Mouse (Mus musculus): ENCODE measurements at regions not wholly inside any gene's neighbourhood (a gene's known extent, or its start where the extent isn't known, plus 50 kb on each side); places are given as distances from the start of the nearest gene placed in this dataset.

DNA sequence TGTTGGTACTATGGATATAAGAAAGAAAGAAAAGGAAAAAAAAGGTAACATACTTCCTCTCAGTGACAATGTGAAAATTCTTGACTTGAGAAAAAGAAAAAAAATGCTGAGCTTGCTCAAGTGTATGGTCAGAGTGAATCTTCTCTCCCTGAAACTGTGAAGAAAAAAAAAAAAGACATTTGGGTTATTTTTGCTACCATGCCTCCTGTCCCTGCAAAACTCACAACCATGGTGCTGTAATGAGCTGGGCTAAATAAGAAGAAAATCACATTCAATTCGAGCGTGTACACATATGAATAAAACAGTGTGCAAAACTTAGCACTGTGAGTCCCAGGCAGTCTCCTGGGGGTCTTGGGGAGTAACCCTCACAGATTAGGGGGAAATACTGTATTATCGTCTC is 483.3 kb upstream of the Tenm4 start:
- no peak for DNase-seq
- intact Hi-C loops (cut with DNase I): no loop called here

DNA sequence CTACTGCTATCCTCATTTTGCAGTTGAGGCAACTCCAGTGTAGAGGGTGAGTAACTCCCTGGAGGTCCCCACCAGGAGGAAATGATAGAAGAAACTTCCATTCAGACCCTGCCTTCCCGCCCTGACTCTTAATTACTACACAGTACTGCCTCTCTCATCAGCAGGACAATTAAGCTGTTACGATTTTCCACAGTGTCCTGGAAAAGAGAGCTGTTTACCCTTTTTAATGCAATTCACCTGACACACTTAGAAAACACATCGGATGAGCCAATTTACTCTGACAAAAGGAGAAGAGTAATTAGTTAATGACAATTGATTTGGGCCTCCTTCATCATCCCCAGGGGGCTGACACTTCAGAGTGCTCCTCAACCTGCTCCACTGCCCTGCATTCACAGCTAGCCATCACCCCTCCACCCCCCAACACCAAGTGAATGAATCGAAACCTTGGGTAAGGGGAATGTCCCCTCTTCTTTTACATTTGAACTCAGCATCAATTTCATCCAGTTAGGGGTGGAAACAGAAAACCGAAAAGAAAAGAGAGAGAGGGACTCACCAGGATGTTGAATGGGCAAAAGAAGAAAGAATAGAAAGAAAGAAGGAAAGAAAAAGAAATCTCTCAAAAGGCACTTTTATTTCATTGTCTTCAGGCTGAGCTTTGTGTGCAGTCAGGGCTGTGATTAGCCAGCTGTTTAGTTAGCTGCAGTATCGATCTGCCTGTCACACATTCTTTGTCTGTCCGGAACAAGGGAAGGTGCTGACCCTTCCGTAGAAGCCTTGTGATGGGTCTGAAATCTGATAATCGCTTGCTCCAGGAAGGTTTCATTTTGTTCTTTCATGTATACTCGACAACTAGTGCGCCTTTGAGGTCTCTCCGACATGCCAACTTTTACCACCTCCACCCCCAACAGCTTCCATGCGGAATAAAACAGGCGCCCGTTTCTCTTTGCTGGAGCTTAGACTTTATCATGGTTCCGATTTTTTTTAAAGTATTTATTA is 482.6 kb upstream of the Tenm4 start:
- intact Hi-C loops (cut with DNase I): no loop called here
- no peak for DNase-seq

DNA sequence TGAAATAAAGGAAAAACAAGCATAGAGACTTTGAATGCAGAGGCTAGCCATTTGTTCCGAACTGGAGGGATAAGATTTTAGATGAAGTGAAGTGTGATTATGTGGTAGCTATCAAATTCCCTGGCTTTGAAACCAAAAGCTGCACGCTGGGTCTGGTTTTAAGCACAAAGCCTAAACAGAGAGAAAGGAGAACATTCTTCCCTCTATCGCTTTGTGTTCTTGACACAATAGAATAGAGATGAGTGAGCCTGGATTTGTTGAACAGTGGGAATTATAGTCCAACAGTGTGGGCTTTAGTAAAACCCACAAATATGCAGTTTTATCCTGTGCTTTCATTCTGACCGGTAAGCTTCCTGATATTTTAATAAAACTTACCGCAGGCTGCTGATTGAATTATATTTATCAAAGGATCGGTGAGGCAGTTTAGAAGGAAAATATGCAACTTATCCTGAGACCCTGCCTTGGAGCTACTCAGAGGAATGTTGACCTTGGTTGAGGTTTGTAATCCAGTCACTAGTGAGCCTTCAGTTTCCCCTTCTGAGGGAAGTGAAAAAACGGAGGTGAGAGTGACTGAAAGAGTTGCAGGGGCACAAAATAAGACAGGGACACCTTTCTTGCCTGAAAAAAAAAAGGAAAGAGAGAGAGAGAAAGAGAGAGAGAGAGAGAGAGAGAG is 481.7 kb upstream of the Tenm4 start:
- no peak for DNase-seq
- intact Hi-C loops (cut with DNase I): no loop called here

DNA sequence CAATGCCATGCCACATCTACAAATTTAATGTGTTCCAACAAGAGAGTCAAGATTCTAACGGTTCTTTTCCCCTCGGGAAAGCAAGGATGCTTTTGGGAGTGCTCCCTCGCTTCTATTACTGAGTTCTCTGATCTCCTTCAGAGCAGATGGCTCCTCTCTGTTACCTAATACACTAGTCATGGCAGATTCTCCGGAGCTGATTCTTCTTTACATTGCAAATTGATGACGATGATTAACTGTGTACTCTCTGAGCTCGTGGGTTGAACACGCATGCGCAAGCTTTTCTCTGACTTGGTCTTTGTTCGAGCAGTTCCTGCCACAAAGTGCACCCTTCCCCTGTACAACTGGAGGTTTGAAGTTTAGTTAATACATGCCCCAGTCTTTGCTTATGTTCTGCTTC is 471.5 kb upstream of the Tenm4 start:
- intact Hi-C loops (cut with DNase I): no loop called here
- no peak for DNase-seq

DNA sequence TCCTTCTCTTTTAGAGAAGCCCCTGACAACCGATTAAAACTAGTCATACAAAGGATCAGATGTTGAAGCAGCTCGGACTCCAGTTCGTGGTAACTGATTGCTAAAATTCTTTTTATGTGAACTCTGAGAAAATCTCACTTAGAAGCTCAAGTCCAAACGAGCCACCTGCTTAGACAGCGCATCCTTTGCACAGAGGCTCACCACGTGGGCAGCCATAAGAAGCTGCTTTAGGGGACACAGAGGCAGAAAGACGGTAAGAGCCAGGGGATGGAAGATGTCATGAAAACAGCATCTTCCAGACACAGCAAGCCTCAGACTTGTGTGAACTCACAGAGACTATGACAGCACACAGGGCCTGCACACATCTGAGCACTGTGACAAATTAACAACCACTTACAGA is 461.0 kb upstream of the Tenm4 start:
- no peak for DNase-seq
- intact Hi-C loops (cut with DNase I): no loop called here

DNA sequence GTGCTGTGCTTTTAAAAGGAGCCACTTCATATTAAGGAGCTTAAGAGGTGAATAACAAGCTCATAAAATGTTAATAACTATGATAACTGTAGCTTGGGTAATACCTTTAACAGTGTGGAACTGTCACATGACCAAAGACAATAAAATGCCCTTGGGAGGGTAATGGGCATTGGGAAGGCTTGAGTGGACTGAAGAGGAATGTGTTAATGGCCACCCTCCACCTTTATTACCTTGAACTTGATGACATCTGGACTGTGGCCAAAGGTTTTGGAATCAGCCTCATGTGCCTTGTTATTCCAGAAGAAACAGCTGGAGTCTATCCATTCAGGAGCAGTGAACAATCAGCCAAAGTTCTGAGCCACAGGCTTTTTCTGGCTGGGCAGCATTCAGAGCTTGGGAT is 451.0 kb upstream of the Tenm4 start:
- no peak for DNase-seq
- intact Hi-C loops (cut with DNase I): no loop called here

DNA sequence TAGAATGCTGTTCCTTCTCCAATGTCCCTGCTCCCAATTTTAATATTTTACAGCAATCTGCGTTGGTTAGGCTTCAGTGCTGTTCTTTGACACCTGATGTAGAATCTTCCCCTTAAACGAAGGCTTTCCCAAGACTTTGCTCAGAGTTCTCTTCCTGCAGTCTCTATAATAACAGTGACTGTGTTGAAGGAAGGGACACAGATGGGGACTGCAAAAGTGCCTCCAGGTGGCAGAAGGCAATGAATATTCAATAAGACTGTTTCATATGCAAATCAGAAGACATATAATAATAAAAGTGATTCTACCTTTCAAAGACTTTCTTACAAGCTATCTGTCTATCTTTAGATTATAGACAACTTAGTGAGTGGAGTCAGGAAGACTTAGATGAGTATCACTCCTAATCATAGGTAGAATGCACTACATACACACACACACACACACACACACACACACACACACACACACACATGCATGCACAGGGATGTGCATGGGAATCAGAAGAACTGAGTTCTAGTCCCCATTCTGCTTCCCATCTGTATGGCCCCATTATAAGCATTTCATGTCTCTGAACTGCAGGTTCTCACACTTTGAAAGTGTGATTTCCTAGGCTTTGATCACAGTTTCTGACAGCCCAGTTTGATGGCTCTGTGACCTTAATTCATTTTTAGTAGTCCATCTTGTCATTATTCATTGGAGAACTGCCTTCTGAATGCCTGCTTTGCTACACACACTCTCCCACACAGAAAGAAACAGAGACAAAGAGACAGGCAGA is 445.1 kb upstream of the Tenm4 start:
- DNase-seq: no peak
- intact Hi-C loops (cut with DNase I): no loop called here

DNA sequence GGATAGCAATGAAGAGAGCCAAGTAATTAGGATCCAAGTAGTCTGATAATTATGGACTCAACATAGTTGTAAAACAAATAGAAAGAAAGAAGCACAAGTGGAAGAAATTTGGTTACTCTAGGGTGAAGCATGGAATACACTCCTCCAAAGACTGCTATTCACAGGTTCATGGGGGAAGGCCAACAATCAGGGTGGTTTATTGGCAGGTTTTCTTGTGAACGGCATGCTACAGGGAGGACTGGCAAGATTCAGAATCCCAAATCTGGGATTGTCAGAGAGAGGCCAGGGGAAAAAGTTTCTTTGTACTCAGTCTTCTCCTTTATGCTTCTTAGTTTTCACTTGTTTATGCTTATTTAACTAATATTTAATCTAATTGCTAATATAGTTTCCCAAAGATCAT is 437.2 kb upstream of the Tenm4 start:
- no peak for DNase-seq
- intact Hi-C loops (cut with DNase I): no loop called here

DNA sequence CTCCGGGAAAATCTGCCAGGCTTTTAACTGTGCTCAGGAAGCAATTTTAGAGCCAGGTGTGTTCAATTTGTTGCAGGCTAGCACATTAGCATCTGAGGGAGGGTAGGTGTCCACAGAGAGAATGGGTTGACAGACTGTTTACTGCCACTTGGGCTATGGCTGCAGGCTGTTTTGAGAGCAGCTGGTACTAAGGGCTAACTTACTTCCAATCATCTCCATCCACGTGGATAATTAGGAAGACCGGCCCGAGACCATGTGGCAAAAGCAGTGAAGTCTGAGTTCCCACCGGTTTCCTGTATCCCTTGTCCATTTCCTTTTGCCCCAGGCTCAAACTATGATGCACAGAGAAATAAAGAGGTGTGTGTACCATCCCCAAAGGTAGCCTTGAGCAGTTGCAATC is 436.5 kb upstream of the Tenm4 start:
- intact Hi-C loops (cut with DNase I): no loop called here
- DNase-seq: no peak

DNA sequence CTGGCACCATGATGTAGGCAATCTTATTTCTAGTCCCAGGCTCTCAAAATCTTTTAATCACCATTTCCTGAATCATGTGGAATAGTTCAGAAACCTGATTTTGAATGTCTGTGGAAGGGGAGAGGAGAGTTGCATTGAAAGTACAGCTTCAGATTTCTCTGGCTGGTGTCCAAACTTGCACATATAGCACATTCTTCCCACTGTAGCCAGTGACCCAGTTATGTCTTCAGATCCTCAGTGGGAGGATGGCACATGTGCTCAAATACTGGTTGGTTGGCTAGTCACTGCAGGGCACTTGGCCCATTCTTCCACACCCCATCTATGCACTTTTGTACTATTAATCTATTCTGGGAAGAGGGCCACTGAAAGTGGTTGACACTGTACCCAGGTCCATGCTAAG is 434.3 kb upstream of the Tenm4 start:
- intact Hi-C loops (cut with DNase I): no loop called here
- no peak for DNase-seq

DNA sequence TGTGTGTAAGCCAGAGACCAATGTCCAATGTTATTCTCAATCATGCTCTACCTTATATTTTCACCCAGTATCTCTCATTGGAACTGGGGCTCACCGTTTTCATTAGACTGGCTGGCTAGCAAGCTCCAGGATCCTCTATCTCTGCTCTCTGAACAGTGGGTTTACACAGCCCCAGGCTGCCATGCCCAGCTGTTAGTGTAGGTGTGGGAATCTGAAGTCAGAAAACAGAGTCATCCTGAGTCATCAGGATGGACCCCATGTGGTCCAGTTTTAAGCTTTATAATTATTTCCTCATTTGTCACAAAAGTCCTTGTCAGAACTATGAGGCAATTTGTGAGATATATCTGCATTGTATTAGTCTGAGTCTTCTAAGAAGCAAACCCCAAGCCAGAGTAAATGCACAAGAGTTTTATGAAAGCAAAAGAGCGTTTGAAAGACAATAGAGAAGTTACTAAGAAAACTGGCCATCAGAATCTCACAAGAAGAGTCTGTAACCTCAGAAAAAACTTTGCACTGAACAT is 432.3 kb upstream of the Tenm4 start:
- intact Hi-C loops (cut with DNase I): no loop called here
- no peak for DNase-seq

DNA sequence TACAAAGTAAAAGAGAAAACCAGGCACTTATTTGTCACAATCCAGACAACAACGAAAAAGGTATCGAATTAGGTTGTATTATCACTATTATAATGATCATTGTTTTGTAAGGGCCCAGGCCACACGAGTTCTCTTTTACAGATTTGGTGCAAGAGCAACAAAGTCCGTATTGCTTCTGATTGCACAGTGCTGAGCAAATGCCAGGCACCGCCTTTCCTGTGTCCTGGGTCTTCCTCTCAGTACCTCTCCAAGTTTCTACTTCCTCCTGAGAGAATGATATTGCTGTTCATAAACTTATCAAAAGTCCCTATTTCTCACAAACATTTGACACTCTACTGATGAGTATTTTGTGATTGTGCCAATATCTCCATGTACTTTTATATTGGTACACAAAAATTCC is 431.3 kb upstream of the Tenm4 start:
- intact Hi-C loops (cut with DNase I): no loop called here
- no peak for DNase-seq

DNA sequence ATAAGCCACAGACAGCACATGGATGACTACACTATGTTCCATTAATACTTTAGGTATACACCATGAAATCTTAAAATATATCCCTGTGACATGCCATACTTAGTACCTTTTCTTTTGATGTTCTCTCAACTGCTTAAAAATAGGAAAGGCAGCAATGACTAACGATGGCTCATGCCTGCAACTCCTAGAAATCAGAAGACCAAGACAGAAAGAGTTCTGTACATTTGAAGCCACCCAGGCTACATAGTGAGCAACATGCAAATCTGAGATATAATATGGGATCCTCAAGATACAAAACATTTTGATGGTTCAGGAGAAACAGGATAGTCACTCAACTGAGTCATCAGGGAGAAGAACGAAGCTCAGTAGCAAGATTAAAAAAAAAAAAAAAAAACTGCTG is 412.7 kb upstream of the Tenm4 start:
- intact Hi-C loops (cut with DNase I): no loop called here
- DNase-seq: no peak

DNA sequence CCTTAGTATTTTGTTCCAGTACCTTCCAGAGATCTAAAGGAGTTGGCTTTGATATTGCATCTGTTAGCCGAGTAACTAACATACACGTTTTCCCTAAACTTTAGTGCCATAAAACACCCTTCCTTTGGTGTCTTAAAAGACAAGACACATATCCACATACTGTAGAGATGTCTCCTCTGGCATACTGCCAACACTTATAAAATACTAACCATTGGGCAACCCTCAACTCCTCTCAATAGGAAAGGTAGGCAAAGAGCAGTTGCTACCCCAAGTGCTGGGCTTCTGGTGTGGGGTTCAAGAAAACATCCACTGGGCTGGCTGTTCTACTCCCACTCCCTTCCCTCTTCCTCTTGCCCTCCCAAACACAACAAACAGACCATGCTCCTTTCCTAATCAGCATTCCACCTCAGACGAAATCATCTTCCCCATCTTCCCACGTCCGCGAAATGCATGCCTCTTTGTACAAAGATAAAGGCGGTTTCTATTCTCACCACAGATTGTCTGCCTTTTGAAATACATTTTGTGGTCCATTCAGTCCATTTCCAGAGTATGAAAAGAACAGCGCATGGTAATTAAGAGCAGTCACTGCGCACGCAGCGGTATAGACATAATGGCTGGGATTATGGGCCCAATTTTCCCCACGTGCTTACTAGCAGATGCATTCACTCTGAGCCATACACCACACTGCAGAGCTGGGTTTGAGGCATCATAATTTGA is 409.9 kb upstream of the Tenm4 start:
- no peak for DNase-seq
- intact Hi-C loops (cut with DNase I): no loop called here

DNA sequence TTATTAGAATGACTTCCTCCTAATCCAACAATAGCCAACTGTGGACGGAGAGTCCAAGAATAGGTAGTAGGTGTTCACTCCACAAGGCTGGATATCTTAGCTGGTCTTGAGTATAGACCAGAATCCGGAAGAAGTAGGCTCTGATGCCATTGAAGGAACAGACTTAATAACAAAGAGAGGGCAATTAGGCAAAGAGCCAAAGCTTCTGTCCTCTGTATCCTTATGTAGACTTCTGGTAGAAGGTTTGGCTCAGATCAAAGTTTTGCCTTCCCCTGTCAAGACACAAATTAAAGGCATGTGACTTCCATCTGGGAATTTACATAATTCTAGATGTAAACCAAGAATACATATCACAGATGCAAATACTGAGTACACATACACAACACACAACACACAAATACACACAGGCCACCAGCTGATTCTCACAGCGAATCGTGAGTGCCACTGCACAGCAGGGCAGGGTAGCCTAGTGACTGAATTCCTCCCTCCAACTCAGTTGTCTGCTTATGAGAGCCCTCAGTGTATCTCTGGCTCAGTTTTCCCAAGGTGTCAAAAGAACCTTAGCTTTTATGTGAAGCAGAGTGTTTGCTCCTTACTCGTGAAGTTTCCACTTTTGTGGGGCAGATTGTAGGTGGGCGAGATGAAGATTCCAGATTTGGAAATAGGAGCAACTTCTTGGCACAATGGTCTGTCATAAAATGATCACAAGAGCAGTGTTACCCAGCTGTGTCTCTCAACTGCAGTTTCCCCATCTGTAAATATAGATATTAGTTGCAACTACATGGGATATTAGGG is 404.5 kb upstream of the Tenm4 start:
- no peak for DNase-seq
- intact Hi-C loops (cut with DNase I): no loop called here

DNA sequence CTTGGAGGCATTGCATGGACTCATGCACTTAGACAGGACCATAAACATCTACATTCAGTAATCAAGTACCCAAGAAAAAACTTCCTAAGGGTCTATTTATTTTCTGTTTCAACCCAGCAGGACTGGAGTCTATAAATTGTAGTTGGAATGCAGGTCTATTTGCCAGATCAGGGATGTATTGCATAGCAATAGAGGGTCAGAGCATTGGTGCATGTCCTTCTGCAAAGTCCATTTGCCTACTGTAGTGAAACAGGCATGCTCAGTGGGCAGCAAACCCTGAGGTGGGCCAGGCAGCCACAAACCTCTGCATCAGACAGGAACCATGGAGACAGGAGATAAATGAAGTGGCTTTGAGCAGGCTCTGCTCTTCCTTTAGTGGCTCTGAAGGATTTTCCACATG is 386.5 kb upstream of the Tenm4 start:
- intact Hi-C loops (cut with DNase I): no loop called here
- DNase-seq: no peak

DNA sequence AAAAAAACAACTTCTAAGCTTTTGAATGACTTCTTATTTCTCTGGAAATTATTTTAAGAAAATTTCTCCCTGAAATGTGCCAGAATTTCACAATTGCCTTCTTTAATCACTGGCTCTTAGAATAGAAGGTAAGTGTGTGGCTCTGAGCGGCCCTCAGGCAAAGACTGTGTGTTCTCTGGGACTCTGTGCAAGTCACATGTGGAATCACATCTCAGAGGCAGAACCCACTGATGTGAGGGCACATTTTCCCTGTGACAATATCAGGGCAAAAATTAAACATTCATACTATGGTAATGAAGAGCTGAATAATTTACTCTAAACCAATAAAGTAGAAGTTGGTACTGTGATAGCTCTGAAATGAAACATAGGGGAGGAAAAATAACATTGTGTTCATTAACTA is 383.5 kb upstream of the Tenm4 start:
- no peak for DNase-seq
- intact Hi-C loops (cut with DNase I): no loop called here

DNA sequence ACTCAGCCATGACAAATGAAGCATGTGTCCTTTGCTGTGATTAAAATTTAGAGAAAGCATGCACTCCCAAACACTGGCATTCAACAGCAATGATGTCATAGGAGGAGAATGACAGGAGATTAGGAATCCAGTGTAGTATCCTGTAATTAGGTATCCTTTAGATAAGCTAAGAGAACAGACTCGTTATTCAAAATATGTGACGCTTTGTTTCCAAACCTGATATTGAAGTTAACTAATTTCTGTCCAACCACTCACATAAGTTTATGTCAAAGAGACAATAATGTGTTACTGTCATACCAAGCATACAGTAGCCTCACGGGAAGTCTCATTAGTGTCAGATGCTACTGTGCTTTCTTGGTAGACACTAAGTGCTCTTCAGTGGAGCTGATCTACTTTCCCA is 383.1 kb upstream of the Tenm4 start:
- no peak for DNase-seq
- intact Hi-C loops (cut with DNase I): no loop called here

DNA sequence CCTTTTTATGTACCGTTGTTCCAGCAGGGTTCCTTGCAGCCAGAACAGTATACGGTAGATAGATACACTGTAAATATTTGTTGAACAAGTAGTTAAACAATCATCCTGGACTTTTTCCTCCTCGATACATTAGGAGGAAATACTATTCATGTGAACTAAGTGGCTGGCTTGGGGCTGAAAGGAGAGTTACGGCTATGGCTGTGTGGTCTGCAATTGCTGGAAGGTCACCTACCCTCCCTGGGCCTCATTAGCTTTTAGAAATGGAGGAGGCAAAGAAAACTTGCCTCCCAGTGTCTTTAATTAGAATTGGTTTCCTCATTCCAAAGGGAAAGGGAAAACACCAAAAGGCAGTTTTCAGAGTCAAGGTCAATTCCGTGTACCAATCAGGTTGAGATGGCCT is 381.6 kb upstream of the Tenm4 start:
- intact Hi-C loops (cut with DNase I): no loop called here
- no peak for DNase-seq

DNA sequence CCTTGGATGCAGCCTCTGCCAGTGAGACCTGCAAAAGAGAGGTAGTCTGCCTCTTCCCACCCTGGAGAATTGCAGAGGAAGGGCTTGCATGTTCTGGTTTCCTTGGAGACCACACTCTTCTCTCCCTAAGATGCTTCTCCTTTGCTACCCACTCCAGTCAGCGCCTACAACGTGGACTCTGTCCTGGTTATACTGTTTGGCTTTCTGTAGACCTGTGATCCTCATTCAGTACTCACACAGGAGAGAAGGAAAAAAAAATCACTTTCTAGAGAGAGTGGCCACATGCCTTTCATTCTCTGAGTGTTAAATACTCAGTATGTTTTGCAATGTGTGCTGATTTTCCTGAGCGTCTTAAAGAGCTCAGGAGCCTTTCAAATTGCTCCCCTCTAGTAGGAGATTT is 372.0 kb upstream of the Tenm4 start:
- intact Hi-C loops (cut with DNase I): no loop called here
- DNase-seq: no peak

All from heart, postnatal 14 days (tissue).